Mouse (Mus musculus) midbrain, embryonic 12.5 days (tissue): ENCODE measurements around the gene Nrap. TPM values are rescaled to one million over a fixed set of nuclear protein-coding genes. Genes with fewer than 3 reads are reported as not detected.

Source experiments
- ATAC-seq: fragments of 200-750 bp; cut with Nextera tagmentation; 2 replicates; pipeline ENCODE4 v1.8.0; 2017; ENCODE audit warnings: low read depth, moderate TSS enrichment, moderate library complexity; ENCODE audit not compliant: low FRiP score
- H3K27ac ChIP-seq: fragments of 300-500 bp; sonication (generic); replicated peaks from 2 replicates; pipeline ENCODE4 v1.5.1; 2016; ENCODE audit warnings: mild to moderate bottlenecking
- H3K27me3 ChIP-seq: fragments of 300-500 bp; sonication (generic); 2 replicates; pipeline ENCODE4 v1.6.1; 2016; ENCODE audit warnings: mild to moderate bottlenecking
- H3K36me3 ChIP-seq: fragments of 300-500 bp; sonication (generic); 2 replicates; pipeline ENCODE4 v1.6.1; 2016
- H3K4me1 ChIP-seq: fragments of 300-500 bp; sonication (generic); 2 replicates; pipeline ENCODE4 v1.6.1; 2016
- H3K4me2 ChIP-seq: fragments of 300-500 bp; sonication (generic); replicated peaks from 2 replicates; pipeline ENCODE4 v1.6.1; 2016; ENCODE audit warnings: mild to moderate bottlenecking, moderate library complexity
- H3K4me3 ChIP-seq: fragments of 300-500 bp; sonication (generic); 2 replicates; pipeline ENCODE4 v1.5.1; 2016; ENCODE audit warnings: mild to moderate bottlenecking
- H3K9ac ChIP-seq: fragments of 300-500 bp; sonication (generic); replicated peaks from 2 replicates; pipeline ENCODE4 v1.6.1; 2016; ENCODE audit warnings: mild to moderate bottlenecking, moderate library complexity
- H3K9me3 ChIP-seq: fragments of 300-500 bp; sonication (generic); 2 replicates; pipeline ENCODE4 v1.6.1; 2016; ENCODE audit warnings: mild to moderate bottlenecking
- WGBS: fragments of 180-500 bp; shearing (Covaris S2); methylation state at CpG from one replicate; pipeline ENCODE4 v1.1.7; 2016; 5-methylcytosine and 5-hydroxymethylcytosine counted together
- polyA plus RNA-seq: library from polyadenylated mRNA; unstranded; fragments of >200 nt; fragmentation: Nextera tagmentation; extraction: Ambion mirVana; gene quantifications from 2 replicates; pipeline ENCODE4 v1.2.1, GENCODE M21; 2016

The Nrap gene
- polyA plus RNA-seq, 1 experiment from 2014 or later = 0.28 TPM

GRCm38 (mm10) chr19:56356480-56357373 is 33.1 kb downstream of the Nrap start:
- no peak for ATAC-seq
- no peak overlapping the region for H3K9ac ChIP-seq
- 51% methylated on average over 17 of the region's 17 CpGs for WGBS

DNA sequence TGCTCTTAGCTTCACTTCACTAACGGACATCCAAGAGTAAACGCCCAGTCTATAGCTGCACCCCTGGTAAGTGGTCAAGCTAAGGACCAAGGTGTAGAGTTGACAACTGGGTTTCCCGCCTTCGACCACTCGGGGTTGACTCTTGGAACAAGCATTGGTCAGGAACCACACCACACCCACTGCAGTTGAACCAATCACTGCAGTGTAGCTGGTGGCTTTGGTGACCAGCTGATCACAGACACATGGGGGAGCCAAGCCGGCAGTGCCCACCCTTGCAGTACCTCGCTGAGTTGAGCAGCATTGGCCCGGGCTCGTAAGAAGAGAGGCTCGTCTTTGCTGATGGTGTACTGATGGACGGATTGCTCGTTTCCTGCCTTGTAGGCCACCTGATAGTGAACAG is 34.6 kb downstream of the Nrap start:
- no peak for ATAC-seq
- no peak overlapping the region for H3K9ac ChIP-seq
- peaks cover 7% of the 10 kb centered on the region; the same call in 1 of the 2 replicates for H3K4me1 ChIP-seq
- 91% methylated on average over 12 of the region's 12 CpGs for WGBS
- no peaks in the 10 kb centered on the region for H3K9me3 ChIP-seq
- no peak overlapping the region for H3K4me3 ChIP-seq
- no peaks in the 10 kb centered on the region for H3K36me3 ChIP-seq
- no peak overlapping the region for H3K4me2 ChIP-seq
- H3K27ac ChIP-seq = no peak overlapping the region
- H3K27me3 ChIP-seq = peaks cover 3% of the 10 kb centered on the region; the same call in 1 of the 2 replicates

More at GRCm38 (mm10) chr19:56356480-56357373, 33.1 kb downstream of the Nrap start:
- Histone ChIP-seq H3K27me3 (peaks cover 3% of the 10 kb centered on the region; the same call in 1 of the 2 replicates), H3K36me3 (no peaks in the 10 kb centered on the region), H3K4me3 (no peak overlapping the region), H3K27ac (no peak overlapping the region), H3K9me3 (no peaks in the 10 kb centered on the region), H3K4me2 (no peak overlapping the region), H3K4me1 (0 out of 2 replicates have a peak, but pooled peaks cover 3% of the 10 kb centered on the region)

DNA sequence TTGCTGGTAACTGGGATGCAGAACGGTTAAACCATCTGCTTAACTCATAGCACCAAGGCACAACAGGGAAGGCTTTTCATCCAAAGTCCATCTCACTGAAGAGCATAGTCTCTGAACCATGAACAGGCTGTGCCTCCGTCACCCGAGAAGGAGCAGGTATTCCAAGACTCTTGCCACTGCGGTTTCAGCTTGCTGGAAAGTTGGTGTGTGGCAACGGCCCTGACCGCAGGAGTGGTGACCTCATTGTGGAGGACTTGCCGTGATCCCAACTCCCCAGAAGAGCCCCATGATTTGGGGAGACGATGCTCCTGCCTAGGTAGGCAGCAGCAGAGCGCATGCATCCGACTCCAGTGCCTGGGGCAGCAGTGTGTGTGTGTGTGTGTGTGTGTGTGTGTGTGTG is 36.1 kb downstream of the Nrap start:
- no peak overlapping the region for H3K9ac ChIP-seq
- WGBS = 86% methylated on average over 10 of the region's 10 CpGs
- no peak overlapping the region for H3K27ac ChIP-seq

DNA sequence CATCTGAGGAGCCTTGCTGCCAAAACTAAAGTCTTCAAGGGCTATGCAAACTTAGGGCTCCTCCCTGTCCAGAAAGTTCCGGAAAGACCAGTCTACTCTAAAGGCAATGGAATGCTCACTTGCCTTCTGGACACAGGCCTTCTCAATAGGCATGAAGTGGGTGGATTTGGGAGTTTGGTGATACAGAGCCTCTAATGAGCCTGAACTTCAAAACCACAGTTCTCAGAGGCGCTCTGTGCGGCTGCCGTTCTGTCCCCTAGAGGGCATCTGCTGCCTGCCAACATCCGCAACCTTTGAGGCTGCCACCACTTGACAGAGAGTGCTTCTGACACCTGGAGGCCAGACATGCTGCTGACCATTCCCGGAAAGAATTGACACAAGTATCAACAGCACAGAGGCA is 40.5 kb downstream of the Nrap start:
- Histone ChIP-seq H3K4me1 (peaks cover 33% of the 10 kb centered on the region), H3K4me2 (no peak overlapping the region), H3K4me3 (no peak overlapping the region), H3K27me3 (peaks cover 10% of the 10 kb centered on the region; the same call in 1 of the 2 replicates), H3K9ac (no peak overlapping the region), H3K27ac (no peak overlapping the region), H3K36me3 (no peaks in the 10 kb centered on the region), H3K9me3 (no peaks in the 10 kb centered on the region)
- no peak for ATAC-seq
- WGBS = 32% methylated on average over 6 of the region's 6 CpGs

More for the DNA sequence above, 36.1 kb downstream of the Nrap start:
- Histone ChIP-seq H3K27me3 (peaks cover 3% of the 10 kb centered on the region; the same call in 1 of the 2 replicates), H3K36me3 (no peaks in the 10 kb centered on the region), H3K4me1 (peaks cover 16% of the 10 kb centered on the region; the same call in 1 of the 2 replicates), H3K9me3 (no peaks in the 10 kb centered on the region), H3K4me2 (no peak overlapping the region), H3K4me3 (no peak overlapping the region)
- no peak for ATAC-seq

DNA sequence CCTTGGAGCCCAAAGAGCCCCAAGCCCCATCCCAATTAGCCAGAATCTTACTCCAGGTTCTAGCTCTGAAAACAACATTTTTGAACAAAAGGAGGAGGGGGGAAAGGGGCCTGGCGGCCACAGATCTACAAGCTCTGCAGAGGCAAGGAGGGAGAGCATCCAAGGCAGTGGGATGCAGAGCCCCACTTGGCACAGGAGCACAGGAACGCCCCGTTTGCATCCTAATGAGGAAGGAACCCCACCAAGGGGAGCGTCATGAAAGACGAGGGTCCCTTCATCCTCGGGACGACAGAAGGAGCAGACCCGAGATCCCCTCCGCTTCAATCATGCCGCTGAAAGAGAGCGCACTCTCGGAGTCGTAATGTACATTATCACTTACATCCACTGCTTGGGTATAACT is 43.1 kb downstream of the Nrap start:
- H3K27me3 ChIP-seq = peaks cover 27% of the 10 kb centered on the region
- H3K27ac ChIP-seq = no peak overlapping the region
- no peak overlapping the region for H3K4me3 ChIP-seq
- no peaks in the 10 kb centered on the region for H3K36me3 ChIP-seq
- WGBS = 36% methylated on average over 13 of the region's 13 CpGs
- peaks cover 41% of the 10 kb centered on the region for H3K4me1 ChIP-seq
- no peak overlapping the region for H3K9ac ChIP-seq
- H3K9me3 ChIP-seq = no peaks in the 10 kb centered on the region
- ATAC-seq = no peak
- no peak overlapping the region for H3K4me2 ChIP-seq

GRCm38 (mm10) chr19:56346016-56346415 is 43.8 kb downstream of the Nrap start:
- H3K4me3 ChIP-seq = no peak overlapping the region
- no peak overlapping the region for H3K4me2 ChIP-seq
- no peaks in the 10 kb centered on the region for H3K9me3 ChIP-seq
- H3K36me3 ChIP-seq = no peaks in the 10 kb centered on the region
- H3K27ac ChIP-seq = no peak overlapping the region
- peaks cover 41% of the 10 kb centered on the region for H3K4me1 ChIP-seq
- H3K9ac ChIP-seq = no peak overlapping the region
- peaks cover 33% of the 10 kb centered on the region for H3K27me3 ChIP-seq
- no peak for ATAC-seq
- WGBS = 79% methylated on average over 3 of the region's 3 CpGs

- peak overlapping the region; percentile 36 for H3K4me2 ChIP-seq
- ATAC-seq = peak; percentile 85
- H3K4me3 ChIP-seq = peak overlapping the region; percentile 8; the same call in 1 of the 2 replicates
Observed at GRCm38 (mm10) chr19:56343869-56344563, 45.8 kb downstream of the Nrap start.

DNA sequence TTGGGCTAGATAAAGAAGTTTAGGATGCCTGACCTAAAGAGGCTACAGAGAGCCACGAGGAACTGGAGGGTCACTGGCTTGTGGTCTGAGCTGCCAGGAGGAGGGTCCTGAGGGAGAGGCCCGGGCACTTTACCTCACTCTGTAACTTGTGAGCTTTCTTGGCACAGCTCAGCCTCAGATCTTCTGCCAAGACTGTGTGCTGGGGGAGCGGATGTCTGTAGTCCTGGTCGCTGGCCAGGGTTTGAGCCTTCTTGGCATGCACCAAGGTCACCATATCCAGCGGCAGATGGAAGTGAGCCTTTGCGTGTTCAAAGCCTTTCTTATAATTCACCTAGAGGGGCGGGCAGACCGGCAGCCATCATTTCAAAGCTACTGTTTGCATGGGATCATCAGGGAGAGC is 47.8 kb downstream of the Nrap start:
- Histone ChIP-seq H3K36me3 (no peaks in the 10 kb centered on the region), H3K9ac (no peak overlapping the region), H3K27ac (no peak overlapping the region), H3K4me1 (peaks cover 27% of the 10 kb centered on the region), H3K4me2 (no peak overlapping the region), H3K4me3 (no peak overlapping the region), H3K27me3 (peaks cover 33% of the 10 kb centered on the region), H3K9me3 (no peaks in the 10 kb centered on the region)
- 92% methylated on average over 8 of the region's 8 CpGs for WGBS
- no peak for ATAC-seq

More at GRCm38 (mm10) chr19:56343869-56344563, 45.8 kb downstream of the Nrap start:
- peaks cover 28% of the 10 kb centered on the region for H3K4me1 ChIP-seq
- H3K27me3 ChIP-seq = peaks cover 33% of the 10 kb centered on the region
- no peak overlapping the region for H3K9ac ChIP-seq
- peak overlapping the region; percentile 16; the same call in 1 of the 2 replicates for H3K27ac ChIP-seq
- 25% methylated on average over 26 of the region's 26 CpGs for WGBS
- H3K9me3 ChIP-seq = no peaks in the 10 kb centered on the region
- H3K36me3 ChIP-seq = no peaks in the 10 kb centered on the region

- peaks cover 7% of the 10 kb centered on the region; the same call in 1 of the 2 replicates for H3K27me3 ChIP-seq
- H3K36me3 ChIP-seq = no peaks in the 10 kb centered on the region
- no peak overlapping the region for H3K9ac ChIP-seq
- H3K4me2 ChIP-seq = no peak overlapping the region
- H3K4me3 ChIP-seq = no peak overlapping the region
- WGBS = 83% methylated on average over 12 of the region's 12 CpGs
- no peaks in the 10 kb centered on the region for H3K9me3 ChIP-seq
- H3K27ac ChIP-seq = no peak overlapping the region
- ATAC-seq = no peak
- no peaks in the 10 kb centered on the region for H3K4me1 ChIP-seq
Observed at GRCm38 (mm10) chr19:56336826-56337225, 53.0 kb downstream of the Nrap start.

- no peak overlapping the region for H3K4me2 ChIP-seq
- ATAC-seq = no peak
Observed at GRCm38 (mm10) chr19:56336321-56336720, 53.5 kb downstream of the Nrap start.

DNA sequence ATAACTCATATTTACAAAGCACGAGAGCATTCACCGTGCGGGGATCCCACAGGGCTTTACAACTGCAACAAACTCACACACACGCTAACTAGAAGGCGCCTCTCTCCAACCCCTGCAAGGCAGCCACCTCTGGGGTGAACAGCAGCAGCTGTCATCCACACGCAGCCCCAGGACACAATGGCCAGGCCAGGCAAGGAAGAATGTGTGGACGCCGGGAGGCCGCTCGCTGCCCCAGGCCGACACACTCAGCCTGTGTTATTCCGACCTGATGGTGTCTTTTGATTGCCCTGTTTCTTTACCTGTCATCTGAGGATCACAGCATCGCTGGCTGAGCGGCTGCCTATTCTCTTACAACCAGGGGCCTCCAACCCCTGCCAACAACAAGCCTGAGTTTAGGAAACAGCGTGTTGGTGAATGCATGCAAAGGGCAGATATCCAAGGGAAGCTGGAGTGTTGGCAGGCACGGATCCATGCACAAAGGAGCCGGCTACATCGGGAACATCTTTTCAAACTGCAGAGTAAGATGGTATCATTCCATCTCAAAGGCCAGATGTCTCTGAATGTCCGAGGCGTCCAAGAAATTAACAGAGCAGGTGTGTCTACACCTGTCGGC is 63.5 kb downstream of the Nrap start:
- Histone ChIP-seq H3K27ac (peak overlapping the region; percentile 43), H3K36me3 (no peaks in the 10 kb centered on the region), H3K4me2 (no peak overlapping the region), H3K9me3 (no peaks in the 10 kb centered on the region), H3K4me1 (peaks cover 15% of the 10 kb centered on the region), H3K4me3 (no peak overlapping the region), H3K9ac (0 out of 2 replicates have a peak overlapping the region, but pooled peaks have one; percentile 8), H3K27me3 (peaks cover 8% of the 10 kb centered on the region; the same call in 1 of the 2 replicates)
- no peak for ATAC-seq
- 57% methylated on average over 21 of the region's 21 CpGs for WGBS

More at GRCm38 (mm10) chr19:56336321-56336720, 53.5 kb downstream of the Nrap start:
- Histone ChIP-seq H3K36me3 (no peaks in the 10 kb centered on the region), H3K27ac (no peak overlapping the region), H3K9ac (no peak overlapping the region), H3K27me3 (0 out of 2 replicates have a peak, but pooled peaks cover 2% of the 10 kb centered on the region), H3K4me3 (no peak overlapping the region), H3K9me3 (no peaks in the 10 kb centered on the region), H3K4me1 (no peaks in the 10 kb centered on the region)
- 92% methylated on average over 17 of the region's 17 CpGs for whole genome bisulfite sequencing
